Mouse (Mus musculus): ENCODE results near the gene Col6a6.

Col6a6 gene

GRCm38 (mm10) chr9:105800286-105800685 lies 27.7 kb downstream of the Col6a6 start:
- no peak for DNase-seq

GRCm38 (mm10) chr9:105796137-105796536 lies 31.8 kb downstream of the Col6a6 start:
- DNase-seq, result no peak

GRCm38 (mm10) chr9:105794965-105795364 lies 33.0 kb downstream of the Col6a6 start:
- no peak for DNase-seq

- DNase-seq, result no peak
These were observed 36.1 kb downstream of the Col6a6 start for GRCm38 (mm10) chr9:105791810-105792209.

- no peak for DNase-seq
These were observed 39.8 kb downstream of the Col6a6 start for GRCm38 (mm10) chr9:105788203-105788602.

GRCm38 (mm10) chr9:105787800-105788199 lies 40.2 kb downstream of the Col6a6 start:
- no peak for DNase-seq

GRCm38 (mm10) chr9:105784026-105784425 lies 43.9 kb downstream of the Col6a6 start:
- no peak for DNase-seq

GRCm38 (mm10) chr9:105780696-105781095 lies 47.3 kb downstream of the Col6a6 start:
- no peak for DNase-seq

GRCm38 (mm10) chr9:105778741-105779140 lies 49.2 kb downstream of the Col6a6 start:
- no peak for DNase-seq

- peak in 1 of 2 experiments; percentile 21 for DNase-seq
These were observed 53.1 kb downstream of the Col6a6 start for GRCm38 (mm10) chr9:105774878-105775277.

GRCm38 (mm10) chr9:105774321-105774720 lies 53.6 kb downstream of the Col6a6 start:
- DNase-seq, result no peak

- no peak for DNase-seq
These were observed 56.6 kb downstream of the Col6a6 start for GRCm38 (mm10) chr9:105771380-105771779.

- no peak for DNase-seq
These were observed 57.3 kb downstream of the Col6a6 start for GRCm38 (mm10) chr9:105770690-105771089.

GRCm38 (mm10) chr9:105765891-105766290 lies 62.1 kb downstream of the Col6a6 start:
- DNase-seq, result no peak

GRCm38 (mm10) chr9:105764681-105765080 lies 63.3 kb downstream of the Col6a6 start:
- DNase-seq, result no peak

GRCm38 (mm10) chr9:105764127-105764526 lies 63.8 kb downstream of the Col6a6 start:
- no peak for DNase-seq

- DNase-seq, result no peak
These were observed 64.3 kb downstream of the Col6a6 start for GRCm38 (mm10) chr9:105763625-105764024.

- DNase-seq, result no peak
These were observed 65.7 kb downstream of the Col6a6 start for GRCm38 (mm10) chr9:105762274-105762673.

GRCm38 (mm10) chr9:105758861-105759260 lies 69.1 kb downstream of the Col6a6 start:
- no peak for DNase-seq

- DNase-seq, result no peak
These were observed 69.7 kb downstream of the Col6a6 start for GRCm38 (mm10) chr9:105758173-105758765.

- DNase-seq, result no peak
These were observed 73.7 kb downstream of the Col6a6 start for GRCm38 (mm10) chr9:105754256-105754655.

GRCm38 (mm10) chr9:105745861-105746260 lies 82.1 kb downstream of the Col6a6 start:
- DNase-seq, result no peak

- DNase-seq, result no peak
These were observed 87.5 kb downstream of the Col6a6 start for GRCm38 (mm10) chr9:105740413-105740812.

GRCm38 (mm10) chr9:105739446-105739845 lies 88.5 kb downstream of the Col6a6 start:
- no peak for DNase-seq

- no peak for DNase-seq
These were observed 90.5 kb downstream of the Col6a6 start for GRCm38 (mm10) chr9:105737448-105737847.
